34 mouse cellular contexts compared by ENCODE assay signal in genomic region chr15:85188167-85188778, GRCm38 (mm10). TPM values are rescaled to one million over a fixed set of nuclear protein-coding genes. Genes with fewer than 3 reads are reported as not detected.
DNase-seq lines count a peak whose midpoint lies in the region; ATAC-seq and TF ChIP-seq lines count a peak whose summit lies in the region.
"Had no signal": no experiment of that assay in that cellular context is flagged by ENCODE, and none has a peak within 500 bp of the region (broad histone marks: within the 10 kb centered on the region; RNA-seq: fewer than 3 reads in every experiment).

No protein-coding gene starts in this region.

- no peaks in the 10 kb centered on the region for H3K36me3 ChIP-seq in midbrain, embryonic 10.5 days
- no peaks in the 10 kb centered on the region for H3K36me3 ChIP-seq in midbrain, embryonic 11.5 days (ENCODE audit: control insufficient read depth, insufficient read depth, low read length)
- H3K36me3 ChIP-seq in embryonic facial prominence, embryonic 12.5 days, result no peaks in the 10 kb centered on the region
- no peaks in the 10 kb centered on the region for H3K36me3 ChIP-seq in limb, embryonic 11.5 days (ENCODE audit: control insufficient read depth, insufficient read depth, low read length)
- H3K36me3 ChIP-seq: hindbrain, embryonic 12.5 days; limb, embryonic 15.5 days; midbrain, embryonic 12.5 days; neural tube, embryonic 12.5 days had no signal

- no peak overlapping the region for H3K4me3 ChIP-seq in midbrain, embryonic 10.5 days
- H3K4me3 ChIP-seq in midbrain, embryonic 11.5 days (ENCODE audit: low read depth, low read length), result no peak overlapping the region
- H3K4me3 ChIP-seq in embryonic facial prominence, embryonic 12.5 days, result no peak overlapping the region
- no peak overlapping the region for H3K4me3 ChIP-seq in limb, embryonic 11.5 days (ENCODE audit: low read depth, low read length)
- H3K4me3 ChIP-seq in cerebellum, adult 2 months (replicated peaks; ENCODE audit: insufficient read depth, low read depth, low read length), result no peak overlapping the region
- H3K4me3 ChIP-seq: hindbrain, embryonic 12.5 days; limb, embryonic 15.5 days; midbrain, embryonic 12.5 days; myocyte; neural tube, embryonic 12.5 days had no signal

- H3K9ac ChIP-seq in midbrain, embryonic 11.5 days (ENCODE audit: low read length), result no peak overlapping the region
- no peak overlapping the region for H3K9ac ChIP-seq in embryonic facial prominence, embryonic 12.5 days
- no peak overlapping the region for H3K9ac ChIP-seq in limb, embryonic 11.5 days (ENCODE audit: low read length)
- H3K9ac ChIP-seq: forebrain, postnatal 0 days; hindbrain, embryonic 12.5 days; limb, embryonic 15.5 days; liver, embryonic 14.5 days; lung, embryonic 14.5 days; midbrain, embryonic 12.5 days; neural tube, embryonic 12.5 days had no signal

- peak; percentile 29 for DNase-seq in midbrain, embryonic 10.5 days (ENCODE audit: low spot score)
- no peak for DNase-seq in midbrain, embryonic 11.5 days (ENCODE audit: low spot score, missing footprints)
- peak; percentile 43 for DNase-seq in limb, embryonic 11.5 days (ENCODE audit: low spot score)
- no peak for DNase-seq in heart, postnatal 36 days
- no peak for DNase-seq in cerebellum, adult 2 months
- no peak for DNase-seq in adrenal gland, postnatal 10 days
- DNase-seq: adrenal gland, adult 8-10 months; B cell, adult 2 months; cerebellum, adult 11-12 months; cerebellum, postnatal 10 days; forebrain, postnatal 0 days; heart, postnatal 14 days; kidney, adult 8-10 months; kidney, postnatal 10 days; layer of hippocampus, adult 9-11 months; lung, embryonic 14.5 days; lung, postnatal 14 days; right cerebral cortex, postnatal 4 days; thymus, adult 18-20 months; thymus, postnatal 25 days had no signal

- no peak for TF ChIP-seq CTCF in cerebellum, adult 2 months (IDR thresholded peaks at IDR 0.05; ENCODE audit: borderline replicate concordance, insufficient read depth, low read depth, low read length)

- H3K4me2 ChIP-seq in midbrain, embryonic 11.5 days, result no peak overlapping the region
- no peak overlapping the region for H3K4me2 ChIP-seq in embryonic facial prominence, embryonic 12.5 days (replicated peaks)
- no peak overlapping the region for H3K4me2 ChIP-seq in limb, embryonic 11.5 days (ENCODE audit: low read depth, severe bottlenecking)
- H3K4me2 ChIP-seq: hindbrain, embryonic 12.5 days; limb, embryonic 15.5 days; lung, embryonic 14.5 days; midbrain, embryonic 12.5 days; neural tube, embryonic 12.5 days had no signal

- H3K9me3 ChIP-seq in midbrain, embryonic 10.5 days (replicated peaks), result no peaks in the 10 kb centered on the region
- H3K9me3 ChIP-seq in midbrain, embryonic 11.5 days (ENCODE audit: control insufficient read depth, low read length), result no peaks in the 10 kb centered on the region
- no peaks in the 10 kb centered on the region for H3K9me3 ChIP-seq in embryonic facial prominence, embryonic 12.5 days
- no peaks in the 10 kb centered on the region for H3K9me3 ChIP-seq in limb, embryonic 11.5 days (ENCODE audit: control insufficient read depth, low read length)
- H3K9me3 ChIP-seq: hindbrain, embryonic 12.5 days; limb, embryonic 15.5 days; midbrain, embryonic 12.5 days; neural tube, embryonic 12.5 days had no signal

- ATAC-seq in midbrain, embryonic 11.5 days (ENCODE audit: low FRiP score), result no peak
- peak; percentile 60; the same call in 1 of the 2 replicates for ATAC-seq in embryonic facial prominence, embryonic 12.5 days (ENCODE audit: insufficient number of reproducible peaks, insufficient read depth, low FRiP score, low TSS enrichment)
- peak; percentile 35; the same call in 1 of the 2 replicates for ATAC-seq in limb, embryonic 11.5 days (ENCODE audit: insufficient number of reproducible peaks, low FRiP score, low TSS enrichment, low read depth)
- ATAC-seq: forebrain, postnatal 0 days; intestine, embryonic 16.5 days had no signal

- no peak for TF ChIP-seq POLR2A in cerebellum, adult 2 months (IDR thresholded peaks at IDR 0.05; ENCODE audit: borderline replicate concordance, insufficient read depth, low read length)

- WGBS in midbrain, embryonic 10.5 days, result 54% methylated on average over 8 of the region's 8 CpGs
- 63% methylated on average over 8 of the region's 8 CpGs for WGBS in midbrain, embryonic 11.5 days
- WGBS in embryonic facial prominence, embryonic 12.5 days, result 29% methylated on average over 8 of the region's 8 CpGs
- WGBS in limb, embryonic 11.5 days, result 42% methylated on average over 8 of the region's 8 CpGs
- WGBS in cerebellum, adult 2 months, result 53% methylated on average over 8 of the region's 8 CpGs

- intact Hi-C loops in heart, postnatal 36 days (cut with DNase I), result no loop called here

- H3K27me3 ChIP-seq in midbrain, embryonic 10.5 days (ENCODE audit: low read depth, poor library complexity, severe bottlenecking), result no peaks in the 10 kb centered on the region
- no peaks in the 10 kb centered on the region for H3K27me3 ChIP-seq in midbrain, embryonic 11.5 days (ENCODE audit: control insufficient read depth, insufficient read depth, low read length)
- H3K27me3 ChIP-seq in embryonic facial prominence, embryonic 12.5 days, result no peaks in the 10 kb centered on the region
- no peaks in the 10 kb centered on the region for H3K27me3 ChIP-seq in limb, embryonic 11.5 days (ENCODE audit: control insufficient read depth, insufficient read depth, low read length)
- no peaks in the 10 kb centered on the region for H3K27me3 ChIP-seq in cerebellum, adult 2 months (ENCODE audit: control insufficient read depth, insufficient read depth, low read length)
- H3K27me3 ChIP-seq: hindbrain, embryonic 12.5 days; limb, embryonic 15.5 days; midbrain, embryonic 12.5 days; neural tube, embryonic 12.5 days had no signal

- H3K4me1 ChIP-seq in midbrain, embryonic 10.5 days, result peaks cover 2% of the 10 kb centered on the region; the same call in 1 of the 2 replicates
- no peaks in the 10 kb centered on the region for H3K4me1 ChIP-seq in midbrain, embryonic 11.5 days (ENCODE audit: control insufficient read depth, insufficient read depth, low read length)
- H3K4me1 ChIP-seq in embryonic facial prominence, embryonic 12.5 days, result peaks cover 31% of the 10 kb centered on the region
- H3K4me1 ChIP-seq in limb, embryonic 11.5 days (ENCODE audit: control insufficient read depth, insufficient read depth, low read length), result peaks cover 14% of the 10 kb centered on the region
- H3K4me1 ChIP-seq in cerebellum, adult 2 months (ENCODE audit: control insufficient read depth, insufficient read depth, low read length), result no peaks in the 10 kb centered on the region
- H3K4me1 ChIP-seq: midbrain, embryonic 12.5 days; neural tube, embryonic 12.5 days had no signal

- H3K27ac ChIP-seq in midbrain, embryonic 10.5 days (replicated peaks), result no peak overlapping the region
- no peak overlapping the region for H3K27ac ChIP-seq in midbrain, embryonic 11.5 days (ENCODE audit: low read depth, low read length)
- H3K27ac ChIP-seq in embryonic facial prominence, embryonic 12.5 days, result peak overlapping the region; percentile 67
- 0 out of 2 replicates have a peak overlapping the region, but pooled peaks have one; percentile 32 for H3K27ac ChIP-seq in limb, embryonic 11.5 days (replicated peaks; ENCODE audit: low read depth, low read length)
- H3K27ac ChIP-seq in cerebellum, adult 2 months (ENCODE audit: insufficient read depth, low read length), result no peak overlapping the region
- H3K27ac ChIP-seq: hindbrain, embryonic 12.5 days; limb, embryonic 15.5 days; liver, embryonic 14.5 days; midbrain, embryonic 12.5 days; neural tube, embryonic 12.5 days; stomach, postnatal 0 days had no signal

RNA-seq across cellular contexts. Expression of gene Fbln1, which starts 17.5 kb away (rescaled TPM):
- polyA plus RNA-seq in midbrain, embryonic 10.5 days (2016; fragmentation: Nextera tagmentation; extraction: Ambion mirVana), result 162 and 179 TPM in 2 replicates
- 153 and 165 TPM in 2 replicates for polyA plus RNA-seq in midbrain, embryonic 11.5 days (2014; fragmentation: Nextera tagmentation; extraction: Ambion mirVana)
- 236 and 250 TPM in 2 replicates for polyA plus RNA-seq in embryonic facial prominence, embryonic 12.5 days (2016; fragmentation: Nextera tagmentation; extraction: Ambion mirVana)
- 273 and 276 TPM in 2 replicates for polyA plus RNA-seq in limb, embryonic 11.5 days (2014; fragmentation: Nextera tagmentation; extraction: Ambion mirVana)
- 10 to 100 TPM; 88.9 to 98.0 TPM for total RNA-seq in heart, postnatal 36 days (2021)
- polyA plus RNA-seq in cerebellum, adult 2 months (2012; rRNA removed), result 6.9 and 10.1 TPM in 2 replicates
- total RNA-seq in adrenal gland, postnatal 10 days (2021), result 10 to 100 TPM; 44.1 to 46.3 TPM

RNA-seq across cellular contexts. Expression of gene Ribc2, which starts 56.4 kb away (rescaled TPM):
- 0.41 and 0.57 TPM in 2 replicates for polyA plus RNA-seq in midbrain, embryonic 10.5 days (2016; fragmentation: Nextera tagmentation; extraction: Ambion mirVana)
- polyA plus RNA-seq in midbrain, embryonic 11.5 days (2014; fragmentation: Nextera tagmentation; extraction: Ambion mirVana), result 0.44 and 0.82 TPM in 2 replicates
- 0.98 and 1.0 TPM in 2 replicates for polyA plus RNA-seq in embryonic facial prominence, embryonic 12.5 days (2016; fragmentation: Nextera tagmentation; extraction: Ambion mirVana)
- 0.95 TPM in 2 replicates for polyA plus RNA-seq in limb, embryonic 11.5 days (2014; fragmentation: Nextera tagmentation; extraction: Ambion mirVana)
- total RNA-seq in heart, postnatal 36 days (2021), result not detected
- 0.13 and 0.29 TPM in 2 replicates for polyA plus RNA-seq in cerebellum, adult 2 months (2012; rRNA removed)
- not detected for total RNA-seq in adrenal gland, postnatal 10 days (2021)
- total RNA-seq: common myeloid progenitor, adult 5-6 weeks; gastrocnemius, adult 8-10 months; heart, postnatal 14 days; left cerebral cortex, postnatal 10 days had no signal
- polyA plus RNA-seq: heart, embryonic 14.5 days; liver, embryonic 14.5 days; myocyte; stomach, postnatal 0 days had no signal

RNA-seq across cellular contexts. Expression of gene Smc1b, which starts 56.5 kb away (rescaled TPM):
- polyA plus RNA-seq in midbrain, embryonic 10.5 days (2016; fragmentation: Nextera tagmentation; extraction: Ambion mirVana), result 0.11 and 0.12 TPM in 2 replicates
- 0.11 and 0.34 TPM in 2 replicates for polyA plus RNA-seq in midbrain, embryonic 11.5 days (2014; fragmentation: Nextera tagmentation; extraction: Ambion mirVana)
- 0.22 and 0.31 TPM in 2 replicates for polyA plus RNA-seq in embryonic facial prominence, embryonic 12.5 days (2016; fragmentation: Nextera tagmentation; extraction: Ambion mirVana)
- 0.04 and 0.06 TPM in 2 replicates for polyA plus RNA-seq in limb, embryonic 11.5 days (2014; fragmentation: Nextera tagmentation; extraction: Ambion mirVana)
- total RNA-seq in heart, postnatal 36 days (2021), result not detected
- polyA plus RNA-seq in cerebellum, adult 2 months (2012; rRNA removed), result 0.05 and 0.23 TPM in 2 replicates
- under 1 TPM; 0.27 to 0.33 TPM for total RNA-seq in adrenal gland, postnatal 10 days (2021)
- total RNA-seq: adrenal gland, adult 8-10 months; gastrocnemius, adult 8-10 months; left cerebral cortex, postnatal 10 days had no signal
- polyA plus RNA-seq: gonadal fat pad, adult 2 months had no signal

Comparison
In these comparisons a context has a peak if more than half of its experiments do, and no peak if none do; other contexts are left out.
1. DNase-seq: peak in midbrain, embryonic 10.5 days (single experiment) and limb, embryonic 11.5 days (single experiment); none in midbrain, embryonic 11.5 days (single experiment), heart, postnatal 36 days (0 of 2), cerebellum, adult 2 months (0 of 2) and adrenal gland, postnatal 10 days (single experiment).
2. H3K27ac ChIP-seq: peak in embryonic facial prominence, embryonic 12.5 days (single experiment) and limb, embryonic 11.5 days (single experiment); none in midbrain, embryonic 10.5 days (single experiment), midbrain, embryonic 11.5 days (single experiment) and cerebellum, adult 2 months (single experiment).
3. RNA of gene Fbln1, which starts 17.5 kb away (polyA plus RNA-seq): 273 to 276 TPM in limb, embryonic 11.5 days, 236 to 250 TPM in embryonic facial prominence, embryonic 12.5 days, 153 to 165 TPM in midbrain, embryonic 11.5 days and 162 to 179 TPM in midbrain, embryonic 10.5 days; 6.9 to 10.1 TPM in cerebellum, adult 2 months; every median in the first group is over 10 times any median in the second.